Mouse (Mus musculus): ENCODE results near the gene Bphl.

- no peak for TF ChIP-seq USF1 (IDR thresholded peaks at IDR 0.05; ENCODE audit: low read depth)
- no peak for TF ChIP-seq MAX (IDR thresholded peaks at IDR 0.05; ENCODE audit: low read depth)
- TF ChIP-seq CEBPB (IDR thresholded peaks at IDR 0.05; ENCODE audit: insufficient read depth, poor library complexity, severe bottlenecking): no peak
- TF ChIP-seq POLR2A (IDR thresholded peaks at IDR 0.05; ENCODE audit: insufficient read length, low read depth): no peak
- TF ChIP-seq TCF12 (IDR thresholded peaks at IDR 0.05; ENCODE audit: insufficient read depth, poor library complexity, severe bottlenecking): peak; percentile 19
Measured at GRCm38 (mm10) chr13:34071836-34072235, 34.4 kb downstream of the Bphl start.

Data from myocyte (in vitro differentiated cells).